Mouse (Mus musculus) forebrain, embryonic 11.5 days (tissue): Measurements from ENCODE around the gene Exoc6b. TPM values are rescaled to one million over a fixed set of nuclear protein-coding genes. Genes with fewer than 3 reads are reported as not detected.

Source experiments
- ATAC-seq: fragments of 200-750 bp; cut with Nextera tagmentation; replicated peaks from 2 replicates; pipeline ENCODE4 v1.8.0; 2017; ENCODE audit warnings: moderate TSS enrichment; ENCODE audit not compliant: low FRiP score
- DNase-seq: peaks from one replicate; pipeline ENCODE4 v3.0.0-alpha.2; 2017; ENCODE audit warnings: low spot score
- H3K27ac ChIP-seq: fragments of 300-500 bp; sonication (generic); 2 replicates; pipeline ENCODE4 v1.5.1; 2014; ENCODE audit warnings: low read depth, low read length
- H3K27me3 ChIP-seq: fragments of 300-500 bp; sonication (generic); 2 replicates; pipeline ENCODE4 v1.6.1; 2014; ENCODE audit warnings: mild to moderate bottlenecking, low read length, mixed read lengths; ENCODE audit not compliant: control insufficient read depth, insufficient read depth
- H3K36me3 ChIP-seq: fragments of 300-500 bp; sonication (generic); 2 replicates; pipeline ENCODE4 v1.6.1; 2014; ENCODE audit warnings: mild to moderate bottlenecking, low read length, moderate library complexity, mixed read lengths; ENCODE audit not compliant: control insufficient read depth, insufficient read depth
- H3K4me1 ChIP-seq: fragments of 300-500 bp; sonication (generic); replicated peaks from 2 replicates; pipeline ENCODE4 v1.6.1; 2014; ENCODE audit warnings: low read length, mixed read lengths; ENCODE audit not compliant: control insufficient read depth, insufficient read depth
- H3K4me2 ChIP-seq: fragments of 300-500 bp; sonication (generic); 2 replicates; pipeline ENCODE4 v1.6.1; 2014; ENCODE audit warnings: low read depth, mild to moderate bottlenecking, low read length, moderate library complexity, mixed read lengths; ENCODE audit not compliant: severe bottlenecking
- H3K4me3 ChIP-seq: fragments of 300-500 bp; sonication (generic); 2 replicates; pipeline ENCODE4 v1.5.1; 2014; ENCODE audit warnings: low read depth, low read length
- H3K9ac ChIP-seq: fragments of 300-500 bp; sonication (generic); 2 replicates; pipeline ENCODE4 v1.6.1; 2014; ENCODE audit warnings: low read length
- H3K9me3 ChIP-seq: fragments of 300-500 bp; sonication (generic); 2 replicates; pipeline ENCODE4 v1.6.1; 2016; ENCODE audit warnings: low read length, mixed read lengths; ENCODE audit not compliant: control insufficient read depth
- WGBS: fragments of 180-500 bp; shearing (Covaris S2); extraction: QIAGEN DNeasy Blood & Tissue Kit; methylation state at CpG from one replicate; pipeline ENCODE4 v1.1.7; 2014; 5-methylcytosine and 5-hydroxymethylcytosine counted together
- polyA plus RNA-seq: library from polyadenylated mRNA; unstranded; fragments of >200 nt; fragmentation: Nextera tagmentation; extraction: Ambion mirVana; gene quantifications from 2 replicates; pipeline ENCODE4 v1.2.1, GENCODE M21; 2014

Exoc6b gene
- polyA plus RNA-seq, 1 experiment from 2014 or later = 34.8 TPM

GRCm38 (mm10) chr6:84569590-84569989, 499.7 kb downstream of the Exoc6b start:
- H3K4me2 ChIP-seq = no peak overlapping the region
- no peak overlapping the region for H3K4me3 ChIP-seq
- DNase-seq (peak; percentile 46), ATAC-seq (no peak)
- no peaks in the 10 kb centered on the region for H3K36me3 ChIP-seq
- H3K9me3 ChIP-seq = no peaks in the 10 kb centered on the region
- peaks cover 8% of the 10 kb centered on the region for H3K4me1 ChIP-seq
- H3K9ac ChIP-seq = no peak overlapping the region
- H3K27ac ChIP-seq = no peak overlapping the region
- H3K27me3 ChIP-seq = no peaks in the 10 kb centered on the region

- WGBS = 84% methylated on average over 6 of the region's 6 CpGs
- ATAC-seq (no peak), DNase-seq (no peak)
Observed at GRCm38 (mm10) chr6:84568880-84569279, 500.4 kb downstream of the Exoc6b start.

More at GRCm38 (mm10) chr6:84568880-84569279, 500.4 kb downstream of the Exoc6b start:
- Histone ChIP-seq H3K27me3 (no peaks in the 10 kb centered on the region), H3K4me2 (no peak overlapping the region), H3K36me3 (no peaks in the 10 kb centered on the region), H3K9ac (no peak overlapping the region), H3K4me3 (no peak overlapping the region), H3K4me1 (peaks cover 8% of the 10 kb centered on the region), H3K27ac (no peak overlapping the region), H3K9me3 (no peaks in the 10 kb centered on the region)

Other genes starting within 250 kb of the Exoc6b start
- 65.3 and 74.2 TPM in 2 replicates for gene Spr, start 68.3 kb upstream of the Exoc6b start, polyA plus RNA-seq
- 63.5 and 67.2 TPM in 2 replicates for gene Emx1, start 117.9 kb upstream of the Exoc6b start, polyA plus RNA-seq